Mouse (Mus musculus) Patski (cell line): ENCODE measurements around the gene Pitx2. TPM values are rescaled to one million over a fixed set of nuclear protein-coding genes. Genes with fewer than 3 reads are reported as not detected.
A peak's percentile ranks its signal among the peaks of the same experiment; 100 is the strongest.

Experiments used
- ATAC-seq: fragments of 100-300 bp; one replicate; pipeline ENCODE4 v1.8.0; 2021
- CTCF ChIA-PET: fragments of 350-600 bp; sonication (Branson Sonifier 250); formaldehyde crosslinking; loops from one replicate; lab custom pipeline; 2022; ENCODE audit warnings: inconsistent platforms; lab: Charles Lee
- POLR2A ChIA-PET: fragments of 350-600 bp; sonication (Branson Sonifier 250); formaldehyde crosslinking; loops from one replicate; lab custom pipeline; 2022; ENCODE audit warnings: antibody characterized with exemption, inconsistent platforms; lab: Charles Lee
- DNase-seq: peaks from one replicate; pipeline ENCODE4 v3.0.0-alpha.2; 2011; ENCODE audit warnings: low read depth, low spot score
- H3K27me3 ChIP-seq: fragments of 371-371 bp; one replicate; pipeline ENCODE4 v1.5.1; 2021
- CTCF ChIP-seq: fragments of 100-300 bp; IDR thresholded peaks from one replicate; pipeline ENCODE4 v1.5.1; 2021
- in situ Hi-C: fragments of 300-500 bp; cut with MboI; formaldehyde crosslinking; loops from 3 replicates; pipeline ENCODE4 v1.11.1; 2018; ENCODE audit warnings: low pct_unique_long_range_greater_than_20kb, mixed read lengths
- polyA plus RNA-seq: library from polyadenylated mRNA; unstranded; gene quantifications from one replicate; pipeline ENCODE4 v1.2.3, GENCODE M21; 2021

The Pitx2 gene
- polyA plus RNA-seq, result 199 TPM

- TF ChIP-seq CTCF, result no peak
- peak; percentile 82 for DNase-seq
- in situ Hi-C loops, result loop anchor here (5.0 to 25.0 kb wide), 8 partner anchors 728 to 1363 kb away; partner anchors contain the start of gene Ap1ar
- CTCF ChIA-PET, result interaction anchor here (0.8 to 17.1 kb wide), 5 partner anchors 9 to 856 kb away, joined by 3 to 345 read pairs (median 4); no protein-coding TSS in a partner anchor
- POLR2A ChIA-PET, result interaction anchor here (23.8 kb wide), 1 partner anchor 19 kb away, joined by 623 read pairs; no protein-coding TSS in a partner anchor
- ATAC-seq, result peak; percentile 92
- no peaks in the 10 kb centered on the region for H3K27me3 ChIP-seq
Observed at GRCm38 (mm10) chr3:129199609-129200500, at the start of gene Pitx2. Gene Pitx2, plus strand, starts transcription at chr3:129199878.

DNA sequence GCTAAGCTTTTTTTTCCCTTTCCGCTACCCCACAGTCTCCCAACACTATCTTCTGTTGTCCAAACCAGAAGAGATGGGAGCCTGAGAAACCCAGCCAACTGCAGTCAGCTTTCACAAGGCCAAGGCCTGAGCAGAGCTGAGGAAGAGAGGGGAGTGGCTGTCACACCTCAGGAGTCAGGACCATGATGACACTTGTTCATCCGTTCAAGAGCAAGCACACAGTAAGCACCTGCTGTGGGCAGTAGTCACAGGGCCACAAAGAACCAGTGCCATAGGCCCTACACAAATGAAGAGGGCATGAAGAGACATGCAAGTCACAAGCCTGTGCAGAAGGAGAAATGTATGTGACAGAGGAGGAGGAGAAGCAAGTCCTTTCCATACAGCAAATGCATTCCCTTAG, 49.7 kb upstream of the Pitx2 start:
- CTCF ChIA-PET, result no interaction called here
- POLR2A ChIA-PET, result no interaction called here
- in situ Hi-C loops, result no loop called here
- DNase-seq, result no peak
- TF ChIP-seq CTCF, result no peak
- ATAC-seq, result no peak
- no peaks in the 10 kb centered on the region for H3K27me3 ChIP-seq

DNA sequence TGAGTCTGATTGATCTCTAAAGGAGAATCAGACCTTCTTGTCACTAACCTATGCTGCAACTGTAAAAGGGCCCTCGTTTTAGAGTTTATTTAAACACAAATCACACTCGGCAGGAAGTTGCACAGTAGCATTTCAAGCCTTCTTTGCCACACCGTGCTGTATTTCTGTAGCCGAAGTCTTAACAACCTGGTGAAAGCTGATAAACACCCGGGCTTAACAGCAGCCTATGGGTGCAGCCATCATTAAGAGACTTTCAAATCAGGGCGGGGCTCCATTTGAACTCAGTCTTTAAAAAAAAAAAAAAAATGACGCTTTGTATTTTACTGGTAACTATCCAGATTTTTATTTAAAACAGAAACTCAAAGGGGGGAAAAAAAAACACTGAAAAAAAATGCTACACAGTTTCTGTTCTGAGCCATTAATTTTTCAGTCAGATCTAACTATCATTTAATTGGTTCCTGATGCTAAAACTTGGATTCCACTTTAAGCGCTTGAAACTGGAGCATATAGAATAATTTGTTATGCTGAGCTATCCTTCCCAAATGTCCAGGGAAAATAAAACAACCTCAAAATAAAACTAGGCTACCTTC, 48.5 kb upstream of the Pitx2 start:
- in situ Hi-C loops, result no loop called here
- no peaks in the 10 kb centered on the region for H3K27me3 ChIP-seq
- ChIA-PET CTCF (interaction anchor here (2.0 kb wide), 1 partner anchor 11 kb away, joined by 5 read pairs; no protein-coding TSS in a partner anchor), POLR2A (no interaction called here)
- TF ChIP-seq CTCF, result no peak
- DNase-seq (no peak), ATAC-seq (no peak)

DNA sequence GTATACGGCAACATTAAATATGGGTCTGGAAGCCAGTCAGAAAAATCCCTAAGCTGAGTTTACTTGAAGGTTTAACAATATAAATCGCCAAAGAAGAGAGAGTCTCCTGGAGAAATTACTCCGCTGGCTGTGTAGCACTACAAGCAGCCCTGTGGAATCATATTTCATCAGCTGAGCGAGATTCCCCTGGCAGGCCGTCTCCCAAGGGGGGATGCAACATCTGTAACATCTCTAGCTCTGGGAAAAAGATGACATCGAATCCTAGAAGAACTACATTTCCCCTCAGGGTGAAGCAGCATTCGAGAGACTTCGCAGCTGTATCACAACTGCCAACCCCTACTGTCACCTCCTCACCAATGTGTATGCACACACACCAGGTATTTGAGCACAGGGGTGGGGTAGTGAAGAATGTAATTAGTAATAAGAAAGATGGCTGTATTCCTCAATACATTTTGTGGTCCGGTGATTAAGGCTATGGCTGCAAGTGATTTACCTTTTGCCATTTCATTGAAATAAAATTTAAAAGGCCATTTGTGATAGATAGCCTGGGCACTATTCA, 40.8 kb upstream of the Pitx2 start:
- in situ Hi-C loops, result no loop called here
- ChIA-PET CTCF (interaction anchor here (1.7 to 1.8 kb wide), 2 partner anchors 10 to 26 kb away, joined by 6 to 10 read pairs; no protein-coding TSS in a partner anchor), POLR2A (interaction anchor here (0.6 kb wide), 1 partner anchor 700 kb away, joined by 3 read pairs; no protein-coding TSS in a partner anchor)
- DNase-seq (no peak), ATAC-seq (no peak)
- no peak for TF ChIP-seq CTCF
- no peaks in the 10 kb centered on the region for H3K27me3 ChIP-seq

GRCm38 (mm10) chr3:129161333-129162035, 38.2 kb upstream of the Pitx2 start:
- peak; percentile 67 for DNase-seq
- ATAC-seq, result peak; percentile 95
- ChIA-PET POLR2A (no interaction called here), CTCF (interaction anchor here (0.8 to 1.9 kb wide), 4 partner anchors 10 to 34 kb away, joined by 3 to 5 read pairs (median 4); no protein-coding TSS in a partner anchor)
- no peaks in the 10 kb centered on the region for H3K27me3 ChIP-seq
- in situ Hi-C loops, result no loop called here
- peak; percentile 15 for TF ChIP-seq CTCF

GRCm38 (mm10) chr3:129164246-129164645, 35.4 kb upstream of the Pitx2 start:
- POLR2A ChIA-PET, result no interaction called here
- TF ChIP-seq CTCF, result no peak
- in situ Hi-C loops, result no loop called here
- CTCF ChIA-PET, result interaction anchor here (1.0 to 1.1 kb wide), 2 partner anchors 10 to 15 kb away, joined by 3 read pairs; no protein-coding TSS in a partner anchor
- DNase-seq (no peak), ATAC-seq (no peak)
- no peaks in the 10 kb centered on the region for H3K27me3 ChIP-seq

DNA sequence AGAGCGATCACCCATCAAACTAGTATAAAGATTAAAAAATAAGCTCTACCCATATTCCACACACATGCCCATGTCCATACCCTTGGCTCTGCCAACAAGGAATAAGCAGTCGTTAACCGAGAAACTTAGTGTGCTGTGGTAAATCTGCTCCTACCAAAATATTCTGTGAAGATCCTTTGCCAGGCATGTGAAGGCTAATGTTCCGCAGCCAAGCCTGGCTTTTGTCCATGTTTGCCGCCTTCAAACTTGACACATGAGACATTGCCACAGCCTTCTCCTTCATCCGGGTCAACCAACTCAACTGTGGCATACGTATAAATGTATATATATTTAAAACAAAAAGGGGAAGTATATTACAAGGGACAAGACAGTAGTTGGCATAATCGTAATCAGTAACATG, 34.0 kb upstream of the Pitx2 start:
- in situ Hi-C loops, result no loop called here
- POLR2A ChIA-PET, result no interaction called here
- no peak for TF ChIP-seq CTCF
- CTCF ChIA-PET, result interaction anchor here (1.1 to 1.3 kb wide), 3 partner anchors 9 to 695 kb away, joined by 3 read pairs; no protein-coding TSS in a partner anchor
- no peaks in the 10 kb centered on the region for H3K27me3 ChIP-seq
- no peak for ATAC-seq
- no peak for DNase-seq

GRCm38 (mm10) chr3:129166684-129167083, 33.0 kb upstream of the Pitx2 start:
- CTCF ChIA-PET, result no interaction called here
- TF ChIP-seq CTCF, result no peak
- no peak for ATAC-seq
- in situ Hi-C loops, result no loop called here
- POLR2A ChIA-PET, result no interaction called here
- no peak for DNase-seq
- no peaks in the 10 kb centered on the region for H3K27me3 ChIP-seq

DNA sequence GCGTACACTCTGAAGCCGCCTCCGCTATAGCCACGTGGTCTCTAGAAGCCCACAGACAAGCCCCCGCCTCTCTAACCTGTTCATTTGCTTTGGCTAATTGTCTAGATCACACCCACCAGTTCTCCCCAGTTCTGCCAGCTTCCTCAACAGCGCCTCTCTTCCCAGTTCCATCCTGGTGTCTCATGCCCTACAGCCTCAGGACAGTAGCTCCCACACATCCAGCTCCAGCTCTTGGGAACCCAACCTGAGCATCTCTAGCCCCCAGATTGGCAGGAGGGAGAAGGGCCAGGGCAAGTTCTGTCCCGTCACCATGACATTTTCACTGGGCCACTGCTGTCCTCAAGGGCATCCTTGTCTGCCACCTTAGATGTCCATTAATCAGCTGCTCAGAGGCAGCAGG, 29.3 kb upstream of the Pitx2 start:
- ATAC-seq (no peak), DNase-seq (no peak)
- no peaks in the 10 kb centered on the region for H3K27me3 ChIP-seq
- ChIA-PET CTCF (no interaction called here), POLR2A (no interaction called here)
- no peak for TF ChIP-seq CTCF
- in situ Hi-C loops, result no loop called here

GRCm38 (mm10) chr3:129171789-129172188, 27.9 kb upstream of the Pitx2 start:
- CTCF ChIA-PET, result interaction anchor here (0.8 to 1.2 kb wide), 2 partner anchors 17 to 25 kb away, joined by 3 read pairs; no protein-coding TSS in a partner anchor
- POLR2A ChIA-PET, result interaction anchor here (0.6 kb wide), 2 partner anchors 265 to 742 kb away, joined by 3 to 6 read pairs; no protein-coding TSS in a partner anchor
- no peaks in the 10 kb centered on the region for H3K27me3 ChIP-seq
- ATAC-seq (no peak), DNase-seq (no peak)
- in situ Hi-C loops, result no loop called here
- no peak for TF ChIP-seq CTCF
